Mouse (Mus musculus): ENCODE results near the gene Gdf11. TPM values are rescaled to one million over a fixed set of nuclear protein-coding genes. Genes with fewer than 3 reads are reported as not detected.

Gene Gdf11
- not detected in 2 replicates for polyA plus RNA-seq (2012; ENCODE audit: insufficient read depth, insufficient read length, missing spikeins)

DNA sequence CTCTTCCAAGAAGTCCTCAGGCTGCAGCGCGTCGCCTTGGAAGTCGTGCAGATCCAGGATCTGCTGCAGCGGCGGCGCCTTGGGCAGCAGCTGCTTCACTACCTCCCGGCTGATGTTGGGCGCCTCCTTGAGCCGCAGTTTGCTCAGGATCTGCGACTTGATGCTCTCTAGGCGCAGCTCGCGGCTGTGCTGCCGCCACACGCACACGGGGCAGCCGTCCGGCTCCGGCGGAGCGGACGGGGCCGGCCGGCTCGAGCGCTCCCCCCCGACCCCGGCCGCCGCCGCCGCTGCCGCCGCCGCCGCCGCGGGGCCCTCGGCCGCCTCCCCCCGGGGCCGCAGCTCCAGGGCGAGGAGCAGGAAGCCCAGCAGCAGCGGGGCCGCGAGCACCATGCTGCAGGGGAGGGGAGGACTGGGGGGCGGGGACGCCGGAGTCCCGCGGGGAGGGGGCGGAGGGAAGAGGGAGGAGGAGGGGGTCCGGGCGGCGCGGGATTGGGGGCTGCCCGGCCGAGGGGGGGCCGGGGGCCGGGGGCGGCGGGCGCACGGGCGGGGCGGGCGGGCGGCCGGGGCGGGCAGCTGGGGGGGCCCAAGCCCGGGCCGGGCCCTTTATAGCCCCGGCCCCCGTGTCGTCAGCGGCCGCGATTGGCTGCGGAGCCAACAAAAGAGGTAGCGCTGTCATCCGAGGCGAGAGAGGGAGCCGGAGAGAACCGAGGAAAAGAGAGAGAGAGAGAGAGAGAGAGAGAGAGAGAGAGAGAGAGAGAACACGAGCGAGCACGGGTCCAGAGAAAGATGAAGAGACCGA, at the start of gene Gdf11:
Gene Gdf11 (minus strand): TSS at position 423 of the 799 bp plus-strand sequence.
- TF ChIP-seq POLR2A (IDR thresholded peaks at IDR 0.05; ENCODE audit: borderline replicate concordance, low read depth, low read length), result no peak
- no peak for TF ChIP-seq CTCF (IDR thresholded peaks at IDR 0.05; ENCODE audit: low read depth, low read length)
- H3K27ac ChIP-seq (ENCODE audit: insufficient read depth, low read depth, low read length), result no peak within 1 kb of the TSS
- peaks cover 9% of the 10 kb centered on the region for H3K4me1 ChIP-seq (ENCODE audit: control insufficient read depth, insufficient read depth, low read length)
- H3K4me3 ChIP-seq (ENCODE audit: insufficient read depth, low read length), result peak within 1 kb of the TSS; percentile 65

DNA sequence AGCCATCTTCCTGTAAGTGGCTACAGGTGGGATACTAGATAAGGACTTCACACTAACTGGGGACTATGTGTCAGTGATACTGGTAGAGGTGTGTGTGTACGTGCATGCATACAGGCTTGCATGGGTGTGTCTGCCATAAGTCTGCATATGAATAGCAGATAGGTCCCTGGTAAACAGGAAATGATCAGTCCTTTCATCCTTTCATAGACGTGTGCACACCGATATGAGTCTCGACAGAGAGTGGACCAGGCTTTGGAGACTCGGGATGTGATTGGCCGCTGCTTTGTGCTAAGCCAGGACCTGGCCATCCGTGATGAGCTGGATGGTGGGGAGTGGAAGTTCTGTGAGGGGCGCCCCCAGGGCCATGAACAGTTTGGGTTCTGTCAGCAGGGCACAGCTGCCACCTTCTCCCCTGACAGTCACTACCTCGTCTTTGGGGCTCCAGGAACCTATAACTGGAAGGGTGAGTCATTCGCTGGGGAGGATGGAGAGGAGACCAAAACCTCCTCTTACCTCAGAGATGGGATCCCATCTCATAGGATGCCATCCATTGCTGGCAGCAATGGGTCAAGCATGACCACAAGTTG, 49.0 kb upstream of the Gdf11 start:
- peaks cover 5% of the 10 kb centered on the region for H3K4me1 ChIP-seq (ENCODE audit: control insufficient read depth, insufficient read depth, low read length)
- no peak overlapping the region for H3K4me3 ChIP-seq (ENCODE audit: insufficient read depth, low read length)
- no peak for TF ChIP-seq CTCF (IDR thresholded peaks at IDR 0.05; ENCODE audit: low read depth, low read length)
- no peak for TF ChIP-seq POLR2A (IDR thresholded peaks at IDR 0.05; ENCODE audit: borderline replicate concordance, low read depth, low read length)
- no peak overlapping the region for H3K27ac ChIP-seq (ENCODE audit: insufficient read depth, low read depth, low read length)

DNA sequence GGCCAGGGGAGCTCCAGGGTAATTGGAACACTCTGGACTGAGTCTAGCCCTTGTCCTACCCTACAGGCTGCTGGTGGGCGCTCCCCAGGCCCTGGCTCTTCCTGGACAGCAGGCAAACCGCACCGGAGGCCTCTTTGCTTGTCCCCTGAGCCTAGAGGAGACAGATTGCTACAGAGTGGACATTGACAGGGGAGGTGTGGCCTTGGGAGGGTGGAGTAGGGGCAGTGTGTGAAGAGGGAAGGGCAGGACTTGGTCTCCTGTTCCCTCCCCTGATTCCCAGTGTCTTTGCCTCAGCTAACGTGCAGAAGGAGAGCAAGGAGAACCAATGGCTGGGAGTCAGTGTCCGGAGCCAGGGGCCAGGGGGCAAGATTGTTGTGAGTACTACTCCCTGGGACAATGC, 47.5 kb upstream of the Gdf11 start:
- Histone ChIP-seq H3K4me1 (ENCODE audit: control insufficient read depth, insufficient read depth, low read length) (peaks cover 8% of the 10 kb centered on the region), H3K27ac (ENCODE audit: insufficient read depth, low read depth, low read length) (no peak overlapping the region), H3K4me3 (ENCODE audit: insufficient read depth, low read length) (no peak overlapping the region)
- TF ChIP-seq POLR2A (IDR thresholded peaks at IDR 0.05; ENCODE audit: borderline replicate concordance, low read depth, low read length), result no peak
- TF ChIP-seq CTCF (IDR thresholded peaks at IDR 0.05; ENCODE audit: low read depth, low read length), result no peak

DNA sequence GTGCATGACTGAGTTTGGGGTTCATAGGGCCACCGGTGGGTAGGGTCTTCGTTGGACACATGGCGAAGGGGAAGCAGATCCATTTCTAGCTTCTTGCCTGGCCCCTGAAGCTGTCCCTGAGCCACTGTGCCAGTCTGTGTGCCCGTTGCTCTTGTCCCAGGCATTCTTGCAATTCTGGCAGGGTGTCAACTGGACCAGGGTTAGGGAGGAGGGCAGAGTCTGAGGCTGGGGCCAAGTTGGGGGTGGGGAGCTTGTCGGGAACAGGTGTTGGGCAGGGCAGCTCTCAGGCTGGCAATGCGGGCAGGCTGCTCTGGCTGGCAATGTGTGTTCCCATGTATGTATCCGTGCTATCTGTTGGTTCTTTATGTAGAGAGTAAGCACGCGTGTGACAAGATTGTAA, 46.9 kb upstream of the Gdf11 start:
- peaks cover 8% of the 10 kb centered on the region for H3K4me1 ChIP-seq (ENCODE audit: control insufficient read depth, insufficient read depth, low read length)
- no peak overlapping the region for H3K4me3 ChIP-seq (ENCODE audit: insufficient read depth, low read length)
- H3K27ac ChIP-seq (ENCODE audit: insufficient read depth, low read depth, low read length), result no peak overlapping the region
- TF ChIP-seq CTCF (IDR thresholded peaks at IDR 0.05; ENCODE audit: low read depth, low read length) (no peak), POLR2A (IDR thresholded peaks at IDR 0.05; ENCODE audit: borderline replicate concordance, low read depth, low read length) (no peak)

DNA sequence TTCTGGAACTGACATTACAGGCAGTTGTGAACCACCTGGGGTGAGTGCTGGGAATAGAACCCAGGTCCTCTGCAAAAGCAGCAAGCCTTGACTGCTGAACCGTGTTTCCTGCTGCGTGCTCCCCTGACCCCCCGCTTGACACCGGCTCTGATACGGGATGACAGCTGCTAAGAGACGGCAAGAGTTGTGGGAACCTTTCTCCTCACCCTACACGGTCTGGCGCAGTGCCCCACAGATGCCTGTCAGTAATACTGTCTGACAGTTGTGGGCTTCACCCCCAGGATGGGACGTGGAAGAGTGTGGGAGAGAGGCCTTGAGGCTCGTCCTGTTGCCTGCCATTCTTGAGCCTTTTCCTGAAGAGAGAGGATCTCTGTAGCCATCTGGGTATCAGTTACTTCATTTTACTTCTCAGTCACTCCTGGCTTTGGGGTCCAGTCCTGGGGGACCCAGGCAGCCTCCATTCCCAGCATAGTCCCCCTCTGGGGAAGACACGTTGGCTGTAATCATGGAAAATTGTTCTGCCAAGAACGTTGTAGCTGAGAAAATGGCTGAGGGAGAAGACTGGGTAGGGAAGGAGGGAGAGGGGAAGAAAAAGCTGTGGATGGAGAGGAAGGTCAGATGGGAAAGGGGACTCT, 46.4 kb upstream of the Gdf11 start:
- Histone ChIP-seq H3K4me3 (ENCODE audit: insufficient read depth, low read length) (no peak overlapping the region), H3K4me1 (ENCODE audit: control insufficient read depth, insufficient read depth, low read length) (peaks cover 8% of the 10 kb centered on the region), H3K27ac (ENCODE audit: insufficient read depth, low read depth, low read length) (no peak overlapping the region)
- TF ChIP-seq POLR2A (IDR thresholded peaks at IDR 0.05; ENCODE audit: borderline replicate concordance, low read depth, low read length) (no peak), CTCF (IDR thresholded peaks at IDR 0.05; ENCODE audit: low read depth, low read length) (no peak)

DNA sequence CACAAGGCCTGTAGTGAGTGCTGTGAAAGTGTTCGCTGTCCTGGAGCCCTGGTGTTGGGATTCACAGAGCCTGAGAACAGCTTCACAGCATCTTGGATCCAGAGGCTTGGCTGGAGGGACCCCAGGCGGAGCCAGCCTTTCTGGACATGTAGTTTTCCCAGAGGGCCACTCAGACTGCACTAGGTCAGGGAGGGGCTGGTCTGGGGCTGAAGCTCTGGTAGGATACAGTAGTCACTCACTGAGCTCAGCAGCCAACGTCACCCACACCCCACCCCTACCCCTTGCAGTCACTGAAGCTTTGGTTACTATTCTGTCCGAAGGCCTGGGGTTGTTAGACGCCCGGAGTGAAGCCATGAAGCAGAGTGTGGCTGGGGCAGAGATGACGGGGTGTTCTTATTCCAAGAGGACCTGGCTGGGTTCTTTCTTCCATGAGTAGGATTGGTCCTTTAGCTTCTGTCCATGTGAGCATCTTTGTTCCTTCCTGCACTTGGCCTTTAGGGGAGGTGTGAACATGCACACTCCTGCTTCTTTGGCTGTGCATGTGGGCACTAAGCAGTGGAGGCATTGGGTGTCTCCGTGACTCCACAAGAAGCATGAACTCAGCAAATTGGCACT, 44.4 kb upstream of the Gdf11 start:
- H3K27ac ChIP-seq (ENCODE audit: insufficient read depth, low read depth, low read length), result no peak overlapping the region
- TF ChIP-seq CTCF (IDR thresholded peaks at IDR 0.05; ENCODE audit: low read depth, low read length) (no peak), POLR2A (IDR thresholded peaks at IDR 0.05; ENCODE audit: borderline replicate concordance, low read depth, low read length) (no peak)

DNA sequence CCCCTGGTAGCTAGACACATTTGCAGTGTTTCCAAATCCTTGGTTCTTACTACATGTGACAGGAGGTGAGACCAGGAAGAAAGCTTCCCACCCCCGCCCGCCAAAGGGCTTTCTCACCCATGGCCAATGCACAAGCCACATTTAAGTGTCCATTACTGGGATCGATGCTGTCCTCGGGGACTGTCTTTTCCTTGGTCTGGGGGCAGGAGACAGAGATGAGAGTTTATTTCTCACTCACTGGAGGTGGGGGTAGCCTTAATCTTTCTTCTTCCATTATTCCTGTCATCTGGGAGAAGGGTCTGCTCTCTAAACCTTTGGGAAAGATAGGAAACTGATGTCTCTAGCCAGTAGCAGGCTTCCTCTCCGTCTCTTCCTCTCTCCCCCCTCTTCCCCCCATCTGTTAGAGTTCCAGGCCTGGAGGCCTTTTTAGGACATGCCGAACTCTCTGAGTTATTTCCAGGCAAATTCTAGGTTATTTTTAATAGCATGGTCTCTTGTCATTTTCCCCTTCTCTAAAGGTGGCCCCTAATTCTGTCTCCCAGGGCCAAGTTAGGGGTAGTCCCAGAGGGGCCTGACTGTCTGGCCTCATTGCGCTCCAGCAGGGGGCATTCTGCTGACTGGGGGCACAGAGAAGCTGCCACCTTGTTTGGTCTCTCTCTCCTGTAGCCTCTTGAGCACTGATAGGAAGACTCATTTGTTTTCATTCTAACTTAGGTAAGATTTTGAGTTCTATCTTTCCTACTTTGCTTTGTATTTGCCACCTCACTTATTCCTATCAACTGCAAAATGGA, 43.7 kb upstream of the Gdf11 start:
- TF ChIP-seq CTCF (IDR thresholded peaks at IDR 0.05; ENCODE audit: low read depth, low read length), result no peak
- H3K4me3 ChIP-seq (ENCODE audit: insufficient read depth, low read length), result no peak overlapping the region
- no peak overlapping the region for H3K27ac ChIP-seq (ENCODE audit: insufficient read depth, low read depth, low read length)
- peaks cover 12% of the 10 kb centered on the region for H3K4me1 ChIP-seq (ENCODE audit: control insufficient read depth, insufficient read depth, low read length)

More for the DNA sequence above, 44.4 kb upstream of the Gdf11 start:
- peaks cover 11% of the 10 kb centered on the region for H3K4me1 ChIP-seq (ENCODE audit: control insufficient read depth, insufficient read depth, low read length)
- no peak overlapping the region for H3K4me3 ChIP-seq (ENCODE audit: insufficient read depth, low read length)

DNA sequence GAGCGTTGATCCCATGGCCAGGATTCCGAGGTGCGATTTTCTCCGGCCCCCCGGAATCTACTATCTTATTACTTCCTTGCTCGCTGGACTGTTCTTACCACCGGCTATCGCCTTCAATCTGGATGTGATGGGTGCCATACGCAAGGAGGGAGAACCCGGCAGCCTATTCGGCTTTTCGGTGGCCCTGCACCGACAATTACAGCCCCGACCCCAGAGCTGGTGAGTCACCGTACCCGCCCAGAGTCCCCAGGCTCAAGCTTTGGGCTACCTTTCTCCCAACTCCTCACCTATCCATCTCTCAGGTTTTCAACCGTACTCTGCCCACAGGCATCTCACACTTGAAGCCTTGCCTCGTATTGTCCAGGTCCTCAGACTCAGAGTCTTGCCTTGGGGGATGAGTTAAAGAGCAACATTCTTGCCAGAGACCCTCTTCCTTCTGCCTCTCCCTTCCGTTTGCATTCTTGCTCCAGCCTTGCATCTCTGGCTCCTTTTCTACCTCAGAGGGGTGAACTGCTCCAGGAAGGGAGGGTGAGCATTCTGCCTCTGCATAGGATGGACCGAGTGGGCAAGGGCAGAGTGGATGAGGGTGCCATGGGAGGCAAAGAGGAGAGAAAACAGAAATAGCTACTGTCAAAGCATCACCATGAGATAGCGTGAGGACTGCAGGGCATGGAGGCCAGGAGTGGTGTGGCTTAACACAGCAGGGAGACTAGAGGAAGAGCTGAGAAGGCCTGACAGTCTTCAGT, 42.6 kb upstream of the Gdf11 start:
- no peak overlapping the region for H3K27ac ChIP-seq (ENCODE audit: insufficient read depth, low read depth, low read length)
- TF ChIP-seq CTCF (IDR thresholded peaks at IDR 0.05; ENCODE audit: low read depth, low read length), result no peak
- no peak for TF ChIP-seq POLR2A (IDR thresholded peaks at IDR 0.05; ENCODE audit: borderline replicate concordance, low read depth, low read length)
- H3K4me1 ChIP-seq (ENCODE audit: control insufficient read depth, insufficient read depth, low read length), result peaks cover 12% of the 10 kb centered on the region
- H3K4me3 ChIP-seq (ENCODE audit: insufficient read depth, low read length), result peak overlapping the region; percentile 26

All from bone marrow macrophage, adult 2 months (primary cell).